Mouse (Mus musculus) retina, postnatal 7 days (tissue): ENCODE results near the gene Dtx3.
"Not testable (repeated sequence)": the region's sequence is repeated elsewhere in the genome, so short reads cannot be mapped to it uniquely, and the experiment has no call there.

Experiments used
- DNase-seq: peaks from one replicate; pipeline ENCODE4 v3.0.0-alpha.2; 2012; ENCODE audit warnings: low read depth, low spot score

The Dtx3 gene

GRCm38 (mm10) chr10:127204589-127204988, 9.1 kb upstream of the Dtx3 start:
- DNase-seq, result no peak

GRCm38 (mm10) chr10:127203106-127203505, 7.6 kb upstream of the Dtx3 start:
- DNase-seq, result no peak

GRCm38 (mm10) chr10:127200279-127200678, 4.8 kb upstream of the Dtx3 start:
- DNase-seq, result no peak

GRCm38 (mm10) chr10:127199474-127199873, 3.9 kb upstream of the Dtx3 start:
- DNase-seq, result no peak

- DNase-seq, result no peak
Observed at GRCm38 (mm10) chr10:127199068-127199467, 3.5 kb upstream of the Dtx3 start.

- no peak for DNase-seq
Observed at GRCm38 (mm10) chr10:127198492-127198891, 3.0 kb upstream of the Dtx3 start.

- no peak for DNase-seq
Observed at GRCm38 (mm10) chr10:127197505-127198110, 2.1 kb upstream of the Dtx3 start.

- no peak for DNase-seq
Observed at GRCm38 (mm10) chr10:127197104-127197503, 1.6 kb upstream of the Dtx3 start.

- DNase-seq, result no peak
Observed at GRCm38 (mm10) chr10:127196392-127196791, 864 bp upstream of the Dtx3 start.

- no peak for DNase-seq
Observed at GRCm38 (mm10) chr10:127194428-127195327, 850 bp downstream of the Dtx3 start.

GRCm38 (mm10) chr10:127193011-127193410, 2.5 kb downstream of the Dtx3 start:
- DNase-seq, result no peak

- not testable (repeated sequence) for DNase-seq
Observed at GRCm38 (mm10) chr10:127192057-127192328, 3.5 kb downstream of the Dtx3 start.

GRCm38 (mm10) chr10:127191191-127192056, 4.1 kb downstream of the Dtx3 start:
- no peak for DNase-seq

- no peak for DNase-seq
Observed at GRCm38 (mm10) chr10:127190398-127191190, 4.9 kb downstream of the Dtx3 start.

- no peak for DNase-seq
Observed at GRCm38 (mm10) chr10:127189651-127190381, 5.7 kb downstream of the Dtx3 start, which contains the start of gene Arhgef25. Gene Arhgef25, minus strand, starts transcription at chr10:127190083.

GRCm38 (mm10) chr10:127189116-127189650, 6.3 kb downstream of the Dtx3 start:
- DNase-seq, result no peak

GRCm38 (mm10) chr10:127188465-127189115, 6.9 kb downstream of the Dtx3 start:
- DNase-seq, result no peak

- no peak for DNase-seq
Observed at GRCm38 (mm10) chr10:127188079-127188453, 7.5 kb downstream of the Dtx3 start.

GRCm38 (mm10) chr10:127187371-127188078, 8.0 kb downstream of the Dtx3 start:
- no peak for DNase-seq
